Mouse (Mus musculus) stomach, embryonic 16.5 days (tissue): ENCODE measurements around the gene Snw1. TPM values are rescaled to one million over a fixed set of nuclear protein-coding genes. Genes with fewer than 3 reads are reported as not detected.
"Not testable (repeated sequence)": the region's sequence is repeated elsewhere in the genome, so short reads cannot be mapped to it uniquely, and the experiment has no call there.

ENCODE experiments used
- ATAC-seq: fragments of 200-750 bp; cut with Nextera tagmentation; 2 replicates; pipeline ENCODE4 v1.8.0; 2017; ENCODE audit warnings: moderate number of reproducible peaks, moderate TSS enrichment; ENCODE audit not compliant: insufficient read depth, low FRiP score
- H3K27ac ChIP-seq: fragments of 300-500 bp; sonication (generic); 2 replicates; pipeline ENCODE4 v1.5.1; 2014; ENCODE audit warnings: low read length
- H3K27me3 ChIP-seq: fragments of 300-500 bp; sonication (generic); 2 replicates; pipeline ENCODE4 v1.6.1; 2014; ENCODE audit warnings: low read length, control low read depth, mixed read lengths; ENCODE audit not compliant: control insufficient read depth, insufficient read depth
- H3K36me3 ChIP-seq: fragments of 300-500 bp; sonication (generic); 2 replicates; pipeline ENCODE4 v1.6.1; 2014; ENCODE audit warnings: low read length; ENCODE audit not compliant: control insufficient read depth, insufficient read depth
- H3K4me1 ChIP-seq: fragments of 300-500 bp; sonication (generic); 2 replicates; pipeline ENCODE4 v1.6.1; 2014; ENCODE audit warnings: low read length, control low read depth, mixed read lengths; ENCODE audit not compliant: control insufficient read depth, insufficient read depth
- H3K4me2 ChIP-seq: fragments of 300-500 bp; sonication (generic); 2 replicates; pipeline ENCODE4 v1.6.1; 2014; ENCODE audit warnings: low read depth, low read length, mixed read lengths
- H3K4me3 ChIP-seq: fragments of 300-500 bp; sonication (generic); replicated peaks from 2 replicates; pipeline ENCODE4 v1.5.1; 2014; ENCODE audit warnings: mild to moderate bottlenecking, low read length
- H3K9ac ChIP-seq: fragments of 300-500 bp; sonication (generic); 2 replicates; pipeline ENCODE4 v1.6.1; 2014; ENCODE audit warnings: low read length
- H3K9me3 ChIP-seq: fragments of 300-500 bp; sonication (generic); replicated peaks from 2 replicates; pipeline ENCODE4 v1.6.1; 2016; ENCODE audit warnings: low read length, control low read depth; ENCODE audit not compliant: control insufficient read depth
- WGBS: fragments of 180-500 bp; shearing (Covaris S2); extraction: QIAGEN DNeasy Blood & Tissue Kit; methylation state at CpG from one replicate; pipeline ENCODE4 v1.1.7; 2014; 5-methylcytosine and 5-hydroxymethylcytosine counted together
- polyA plus RNA-seq: library from polyadenylated mRNA; unstranded; fragments of >200 nt; fragmentation: Nextera tagmentation; extraction: Ambion mirVana; gene quantifications from 2 replicates; pipeline ENCODE4 v1.2.1, GENCODE M21; 2015

The Snw1 gene
- polyA plus RNA-seq = 105 and 110 TPM in 2 replicates

GRCm38 (mm10) chr12:87471964-87472786 lies at the start of gene Snw1:
TSS of gene Snw1 (minus strand) at chr12:87472274.
- peak within 1 kb of the TSS; percentile 91 for H3K4me3 ChIP-seq
- peak within 1 kb of the TSS; percentile 88 for H3K27ac ChIP-seq
- 0 out of 2 replicates have a peak, but pooled peaks cover 2% of the 10 kb centered on the region for H3K36me3 ChIP-seq
- H3K27me3 ChIP-seq = no peaks in the 10 kb centered on the region
- ATAC-seq = peak; percentile 97
- peak within 1 kb of the TSS; percentile 97 for H3K9ac ChIP-seq
- no peaks in the 10 kb centered on the region for H3K9me3 ChIP-seq
- 3% methylated on average over 45 of the region's 45 CpGs for WGBS
- peaks cover 9% of the 10 kb centered on the region for H3K4me1 ChIP-seq
- peak within 1 kb of the TSS; percentile 85 for H3K4me2 ChIP-seq

- H3K27ac ChIP-seq, H3K4me1 ChIP-seq, H3K27me3 ChIP-seq, H3K4me3 ChIP-seq, H3K9ac ChIP-seq, H3K4me2 ChIP-seq, H3K9me3 ChIP-seq, H3K36me3 ChIP-seq, ATAC-seq: not testable (repeated sequence)
- 70% methylated on average over 3 of the region's 3 CpGs for WGBS
These were observed 47.5 kb upstream of the Snw1 start for GRCm38 (mm10) chr12:87519616-87520015.

GRCm38 (mm10) chr12:87514016-87514415 lies 41.9 kb upstream of the Snw1 start, which contains the start of gene Gm8300:
TSS of gene Gm8300 (plus strand) at chr12:87514316.
- H3K27ac ChIP-seq, H3K36me3 ChIP-seq, ATAC-seq, H3K27me3 ChIP-seq, H3K4me3 ChIP-seq, H3K9me3 ChIP-seq, H3K9ac ChIP-seq, H3K4me2 ChIP-seq, H3K4me1 ChIP-seq: not testable (repeated sequence)
- 84% methylated on average over 4 of the region's 4 CpGs for WGBS

- not testable (repeated sequence) for H3K9ac ChIP-seq, ATAC-seq
These were observed 22.3 kb upstream of the Snw1 start, which contains the start of gene Gm5788 for GRCm38 (mm10) chr12:87494421-87494820. TSS of gene Gm5788 (plus strand) at chr12:87494721.

GRCm38 (mm10) chr12:87488683-87489082 lies 16.6 kb upstream of the Snw1 start:
- not testable (repeated sequence) for H3K4me1 ChIP-seq, H3K9me3 ChIP-seq, H3K27ac ChIP-seq, H3K9ac ChIP-seq, H3K36me3 ChIP-seq, ATAC-seq, H3K4me2 ChIP-seq, H3K27me3 ChIP-seq, H3K4me3 ChIP-seq
- WGBS = 69% methylated on average over 2 of the region's 2 CpGs

More at GRCm38 (mm10) chr12:87494421-87494820, 22.3 kb upstream of the Snw1 start, which contains the start of gene Gm5788:
- WGBS = 90% methylated on average over 3 of the region's 3 CpGs
- not testable (repeated sequence) for H3K36me3 ChIP-seq, H3K9me3 ChIP-seq, H3K4me2 ChIP-seq, H3K27me3 ChIP-seq, H3K4me3 ChIP-seq, H3K27ac ChIP-seq, H3K4me1 ChIP-seq

GRCm38 (mm10) chr12:87482482-87482881 lies 10.4 kb upstream of the Snw1 start:
- not testable (repeated sequence) for H3K4me3 ChIP-seq, H3K27me3 ChIP-seq, H3K4me1 ChIP-seq, H3K4me2 ChIP-seq, H3K9ac ChIP-seq, H3K27ac ChIP-seq, H3K9me3 ChIP-seq, H3K36me3 ChIP-seq
- 81% methylated on average over 5 of the region's 5 CpGs for WGBS
- peak; percentile 44; the same call in 1 of the 2 replicates for ATAC-seq

GRCm38 (mm10) chr12:87474756-87475155 lies 2.7 kb upstream of the Snw1 start:
- WGBS = 77% methylated on average over 3 of the region's 3 CpGs
- H3K4me2 ChIP-seq = no peak overlapping the region

GRCm38 (mm10) chr12:87471421-87471963 lies 582 bp downstream of the Snw1 start:
- Histone ChIP-seq H3K36me3 (0 out of 2 replicates have a peak, but pooled peaks cover 7% of the 10 kb centered on the region), H3K9ac (peak overlapping the region; percentile 97), H3K27ac (peak overlapping the region; percentile 88), H3K4me2 (peak overlapping the region; percentile 85), H3K9me3 (no peaks in the 10 kb centered on the region), H3K4me1 (peaks cover 9% of the 10 kb centered on the region), H3K27me3 (no peaks in the 10 kb centered on the region), H3K4me3 (peak overlapping the region; percentile 91)
- no peak for ATAC-seq
- WGBS = under 1% methylated on average over 19 of the region's 19 CpGs

More at GRCm38 (mm10) chr12:87474756-87475155, 2.7 kb upstream of the Snw1 start:
- no peak overlapping the region for H3K9ac ChIP-seq
- no peaks in the 10 kb centered on the region for H3K9me3 ChIP-seq
- no peak overlapping the region for H3K27ac ChIP-seq
- H3K4me3 ChIP-seq = no peak overlapping the region
- H3K27me3 ChIP-seq = no peaks in the 10 kb centered on the region
- H3K4me1 ChIP-seq = peaks cover 9% of the 10 kb centered on the region
- H3K36me3 ChIP-seq = no peaks in the 10 kb centered on the region
- no peak for ATAC-seq
